Mouse (Mus musculus): ENCODE measurements around the gene Lrrc10b.

Gene Lrrc10b

DNA sequence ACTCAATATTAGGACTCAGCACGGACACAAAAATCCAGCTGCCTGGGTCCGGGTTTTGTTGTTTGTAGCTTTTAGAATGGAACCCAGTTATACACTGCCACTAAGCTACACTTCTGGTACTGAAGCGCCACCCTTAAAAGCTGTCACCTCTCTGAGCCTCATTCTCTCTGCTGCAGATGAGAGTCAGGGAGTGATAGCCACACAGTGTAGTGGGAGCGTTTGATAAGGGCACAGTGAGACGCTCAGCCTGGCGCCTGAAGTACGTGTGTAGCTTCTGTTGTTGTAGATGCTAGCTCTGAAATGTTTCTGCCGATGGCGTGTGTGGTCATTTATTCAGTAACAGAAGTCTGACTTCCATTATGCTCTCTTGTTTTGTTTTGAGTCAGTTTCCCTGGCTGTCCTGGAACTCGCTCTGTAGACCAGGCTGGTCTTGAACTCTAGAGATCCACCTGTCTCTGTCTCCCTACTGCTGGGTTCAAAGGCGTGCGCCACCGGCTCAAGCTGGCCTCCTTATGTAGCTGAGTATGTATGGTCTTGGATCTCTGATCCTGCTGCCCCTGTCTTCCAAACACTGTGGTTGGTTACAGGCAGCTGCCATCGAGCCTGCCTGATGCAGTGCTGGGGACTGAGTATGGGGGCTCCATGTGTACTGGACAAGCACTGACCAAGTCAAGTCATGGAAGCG is 12.4 kb downstream of the Lrrc10b start:
- DNase-seq (ENCODE audit: low read depth, low spot score): no peak

DNA sequence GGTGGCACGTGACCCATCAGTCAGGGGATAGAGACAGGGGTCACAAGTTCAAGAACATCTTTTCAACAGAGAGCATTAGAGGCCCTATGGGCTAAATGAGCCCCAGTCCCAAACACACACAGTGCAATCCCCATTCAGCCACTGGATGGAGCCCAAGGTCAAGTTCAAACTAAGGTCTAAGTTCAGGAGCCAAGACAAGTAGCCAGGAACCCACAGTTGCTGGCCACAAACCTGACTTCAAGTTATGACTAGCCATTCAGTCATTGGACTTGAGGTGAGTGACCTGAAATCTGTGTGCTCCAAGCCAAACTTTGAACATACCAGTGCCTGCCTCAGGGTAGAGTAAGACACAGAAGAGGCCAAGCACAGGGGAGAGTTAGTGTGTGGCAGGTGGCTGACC is 19.8 kb downstream of the Lrrc10b start:
- no peak for DNase-seq (ENCODE audit: low read depth, low spot score)

DNA sequence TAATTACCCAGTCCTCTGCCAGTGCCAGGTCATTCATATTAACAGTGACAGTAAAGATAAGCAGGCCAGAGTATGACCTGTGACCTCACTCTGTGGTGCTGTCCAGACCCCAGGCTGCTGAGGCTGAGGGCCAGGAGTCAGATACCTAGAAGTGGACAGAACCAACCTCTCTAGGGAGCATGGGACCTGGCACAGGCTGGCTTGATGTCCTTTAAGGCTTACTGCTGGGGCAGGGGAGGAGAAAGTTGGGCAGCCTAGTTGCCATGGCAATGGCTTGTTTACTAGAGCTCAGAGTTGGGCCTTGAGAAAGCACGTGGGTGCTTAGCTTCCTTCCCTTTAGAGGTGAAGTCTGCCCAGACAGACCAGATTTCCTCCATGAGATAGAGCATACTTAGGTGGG is 20.5 kb downstream of the Lrrc10b start:
- DNase-seq (ENCODE audit: low read depth, low spot score): no peak

DNA sequence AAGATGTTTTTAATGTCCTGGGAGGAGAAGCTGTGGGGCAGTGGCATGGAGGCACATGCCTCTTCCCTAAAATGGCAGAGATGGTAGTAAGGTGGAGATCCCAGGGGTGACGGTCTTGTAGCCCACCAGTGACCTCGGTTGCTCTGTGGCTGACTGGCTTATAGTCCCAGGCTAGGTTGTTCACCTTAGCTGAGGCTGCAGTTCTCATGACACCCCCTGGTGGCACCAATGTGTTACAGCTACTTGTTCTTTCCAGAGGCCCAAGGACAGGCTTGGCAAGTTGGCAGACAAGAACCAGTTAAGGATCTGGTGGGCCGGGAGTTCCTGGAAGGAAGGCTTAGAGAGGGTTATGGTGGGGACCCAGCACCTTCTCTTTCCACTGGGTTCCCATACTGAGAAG is 21.4 kb downstream of the Lrrc10b start:
- peak; percentile 86 for DNase-seq (ENCODE audit: low read depth, low spot score)

DNA sequence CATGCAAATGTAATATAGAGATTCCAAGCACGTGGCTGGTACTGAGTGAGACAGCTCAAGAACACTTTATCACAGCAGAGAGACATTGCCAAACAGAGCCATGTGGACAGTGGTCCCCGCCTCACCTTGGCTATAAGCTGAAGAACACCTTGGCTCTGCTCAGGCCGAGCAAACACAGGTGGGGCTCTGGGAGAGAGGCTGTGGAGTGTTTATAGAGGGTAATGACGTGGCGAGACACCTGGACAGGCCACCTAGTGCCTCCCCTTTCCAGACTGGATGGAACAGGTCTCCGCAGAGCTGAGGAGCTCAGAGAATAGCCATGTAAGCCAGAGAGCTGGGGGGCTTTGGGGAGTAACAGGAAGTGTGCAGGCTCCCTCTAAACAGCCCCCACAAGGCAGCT is 22.3 kb downstream of the Lrrc10b start:
- DNase-seq (ENCODE audit: low read depth, low spot score): no peak

DNA sequence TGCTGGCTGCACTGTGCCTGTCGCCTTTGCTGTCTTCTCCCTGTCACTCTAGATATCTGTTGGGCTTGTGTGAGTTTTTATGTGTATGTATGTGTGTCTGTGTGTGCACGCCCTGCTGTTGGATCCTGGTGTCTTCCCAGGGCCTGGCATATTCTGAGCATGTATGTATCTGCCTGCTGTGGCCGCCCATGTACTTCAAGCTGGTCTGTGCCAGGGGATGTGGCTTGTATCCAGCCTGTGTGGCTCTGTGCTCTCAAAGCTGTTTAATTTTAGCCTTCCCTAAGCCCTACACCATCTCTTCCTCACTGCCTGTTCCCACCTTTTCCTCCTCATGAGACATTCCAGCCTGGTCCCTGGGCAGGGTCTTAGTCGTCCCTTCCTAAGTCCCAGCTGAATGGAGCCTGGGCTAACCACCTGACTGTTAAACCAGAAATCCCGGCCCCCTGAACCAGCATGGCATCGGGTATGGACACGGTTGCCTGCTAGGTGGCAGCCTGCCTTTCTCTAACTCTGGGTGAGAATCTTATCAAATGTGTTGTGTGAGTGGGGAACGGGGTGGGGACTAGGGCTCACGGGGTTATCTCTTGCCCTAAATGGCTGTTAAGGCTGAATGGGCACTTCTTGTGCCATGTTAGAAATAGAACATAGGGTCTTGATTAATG is 23.3 kb downstream of the Lrrc10b start:
- no peak for DNase-seq (ENCODE audit: low read depth, low spot score)

DNA sequence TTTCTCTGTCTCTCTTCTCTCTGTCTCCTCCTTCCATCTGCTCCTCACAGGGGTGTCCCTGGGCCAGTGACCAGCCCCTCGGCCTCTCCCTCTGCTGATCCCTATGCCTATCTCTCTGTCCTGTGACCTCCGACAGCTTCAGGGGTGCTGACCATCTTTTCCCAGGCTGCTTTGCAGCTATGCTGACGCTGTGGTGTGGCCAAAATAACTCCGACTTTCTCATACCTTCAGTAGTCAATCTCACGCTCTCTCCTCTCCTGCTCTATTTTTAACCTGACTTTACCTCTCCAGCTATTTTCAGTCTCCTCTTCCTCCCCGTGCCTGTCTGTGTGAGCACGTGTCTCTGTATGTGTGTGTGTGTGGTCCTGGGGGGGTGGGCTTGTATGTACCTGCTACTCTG is 24.0 kb downstream of the Lrrc10b start:
- DNase-seq (ENCODE audit: low read depth, low spot score): no peak

DNA sequence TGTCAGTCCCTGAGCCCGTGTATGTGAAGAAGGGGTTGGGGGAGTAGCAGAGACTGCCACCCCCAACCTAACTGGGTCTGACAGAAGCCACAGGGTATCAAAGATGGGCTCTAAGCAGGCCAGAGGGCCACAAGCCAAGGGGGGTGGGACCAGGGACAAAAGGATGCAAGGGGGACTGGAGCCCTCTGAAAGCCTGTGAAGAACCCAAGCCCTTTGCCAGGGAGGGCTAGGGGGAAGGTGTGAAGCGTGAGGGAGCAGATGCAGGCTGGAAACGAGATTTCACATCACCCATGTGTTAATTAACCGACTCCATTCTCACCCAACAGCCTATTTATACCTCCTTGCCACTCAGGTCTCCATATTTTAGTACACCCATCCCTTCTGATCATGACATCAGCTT is 25.4 kb downstream of the Lrrc10b start:
- DNase-seq (ENCODE audit: low read depth, low spot score): no peak

DNA sequence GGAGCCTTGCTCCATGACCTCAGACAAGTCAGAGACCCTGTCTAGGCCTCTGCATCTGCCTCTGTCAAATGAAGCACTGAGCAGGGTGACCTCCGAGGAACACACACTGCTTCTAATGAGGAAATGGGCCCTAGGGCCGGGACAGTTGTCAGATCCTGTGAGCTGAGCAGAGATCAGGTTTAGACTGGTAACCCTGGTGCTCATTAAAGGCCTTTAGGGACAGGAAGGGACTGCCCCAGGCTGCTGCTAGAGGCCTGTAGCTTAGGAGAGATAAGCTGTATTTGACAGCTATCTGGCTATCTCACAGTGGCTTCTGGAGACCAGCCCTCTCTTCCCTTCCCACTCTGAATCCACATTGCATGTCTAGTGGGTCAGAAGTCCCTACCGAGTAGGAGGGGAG is 25.9 kb downstream of the Lrrc10b start:
- DNase-seq (ENCODE audit: low read depth, low spot score): no peak

DNA sequence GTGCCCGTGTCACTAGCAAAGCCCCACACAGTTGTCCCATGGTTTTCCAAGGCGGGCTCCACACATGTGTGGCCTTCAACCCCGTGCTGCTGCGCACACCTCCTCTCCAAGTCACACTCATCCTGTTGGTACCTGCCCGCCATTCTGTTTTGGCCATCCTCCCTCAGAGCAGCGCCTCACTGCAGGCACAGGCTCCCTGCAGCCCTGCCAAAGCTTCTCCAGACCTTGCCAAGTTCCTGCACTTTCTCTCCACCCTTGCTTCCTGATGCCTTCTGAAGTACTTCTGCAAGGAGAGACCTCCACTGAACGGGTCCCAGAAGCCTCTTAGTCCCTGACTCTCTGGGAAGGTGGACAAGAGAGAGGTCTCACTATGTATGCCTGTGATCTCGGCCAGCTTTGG is 27.9 kb downstream of the Lrrc10b start:
- DNase-seq (ENCODE audit: low read depth, low spot score): no peak

DNA sequence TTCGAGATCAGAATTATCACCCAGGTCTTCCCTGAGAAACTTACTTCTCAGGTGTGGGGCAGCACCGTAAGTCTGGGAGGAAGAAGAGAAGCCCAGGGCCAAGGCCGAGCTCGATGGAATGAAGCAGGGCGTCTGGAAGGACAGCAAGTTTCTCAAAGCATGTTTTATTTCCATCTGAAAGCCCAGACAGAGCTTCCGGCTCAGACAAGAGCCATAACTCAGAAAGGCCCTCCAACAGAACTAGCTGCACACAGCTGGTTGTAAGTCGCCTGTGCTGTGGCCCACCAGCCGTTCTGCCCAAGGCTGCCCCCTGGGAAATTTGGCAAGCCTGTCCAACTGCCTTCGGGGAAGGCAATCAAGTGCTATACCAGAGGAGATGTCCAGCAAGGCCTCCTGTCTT is 29.8 kb downstream of the Lrrc10b start:
- no peak for DNase-seq (ENCODE audit: low read depth, low spot score)

DNA sequence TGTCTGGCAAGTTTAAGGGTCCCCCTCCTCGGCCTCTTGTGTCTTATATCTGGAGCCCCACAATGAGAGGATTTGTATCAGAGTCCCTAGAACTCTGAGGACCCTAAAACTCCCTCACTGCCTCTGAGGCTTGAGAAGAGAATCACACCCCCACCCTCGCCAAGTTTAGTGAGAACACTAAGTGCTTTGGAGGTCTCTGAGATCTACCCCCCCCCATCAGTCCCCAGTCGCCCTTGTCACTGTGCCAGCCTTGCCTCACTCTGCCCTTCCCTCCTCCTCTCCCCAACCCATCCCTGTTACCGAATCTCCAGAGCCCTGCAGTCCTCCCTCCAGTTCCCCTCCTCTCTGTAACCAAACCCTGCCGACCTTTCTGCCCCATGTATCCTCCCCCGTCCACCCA is 30.5 kb downstream of the Lrrc10b start:
- DNase-seq (ENCODE audit: low read depth, low spot score): no peak

DNA sequence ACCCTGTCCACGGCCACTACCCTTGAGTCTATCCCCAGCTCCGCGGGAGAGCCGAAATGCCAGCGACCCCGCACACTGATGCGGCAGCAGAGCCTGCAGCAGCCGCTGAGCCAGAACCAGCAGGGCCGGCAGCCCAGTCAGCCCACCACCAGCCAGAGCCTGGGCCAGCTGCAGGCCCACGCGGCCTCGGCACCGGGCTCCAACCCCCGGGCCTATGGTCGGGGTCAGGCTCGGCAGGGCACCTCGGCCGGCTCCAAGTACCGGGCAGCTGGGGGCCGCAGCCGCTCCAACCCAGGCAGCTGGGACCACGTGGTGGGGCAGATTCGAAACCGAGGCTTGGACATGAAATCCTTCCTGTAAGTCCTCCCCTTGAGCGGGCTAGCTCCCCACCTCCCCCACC is 31.0 kb downstream of the Lrrc10b start:
- no peak for DNase-seq (ENCODE audit: low read depth, low spot score)

DNA sequence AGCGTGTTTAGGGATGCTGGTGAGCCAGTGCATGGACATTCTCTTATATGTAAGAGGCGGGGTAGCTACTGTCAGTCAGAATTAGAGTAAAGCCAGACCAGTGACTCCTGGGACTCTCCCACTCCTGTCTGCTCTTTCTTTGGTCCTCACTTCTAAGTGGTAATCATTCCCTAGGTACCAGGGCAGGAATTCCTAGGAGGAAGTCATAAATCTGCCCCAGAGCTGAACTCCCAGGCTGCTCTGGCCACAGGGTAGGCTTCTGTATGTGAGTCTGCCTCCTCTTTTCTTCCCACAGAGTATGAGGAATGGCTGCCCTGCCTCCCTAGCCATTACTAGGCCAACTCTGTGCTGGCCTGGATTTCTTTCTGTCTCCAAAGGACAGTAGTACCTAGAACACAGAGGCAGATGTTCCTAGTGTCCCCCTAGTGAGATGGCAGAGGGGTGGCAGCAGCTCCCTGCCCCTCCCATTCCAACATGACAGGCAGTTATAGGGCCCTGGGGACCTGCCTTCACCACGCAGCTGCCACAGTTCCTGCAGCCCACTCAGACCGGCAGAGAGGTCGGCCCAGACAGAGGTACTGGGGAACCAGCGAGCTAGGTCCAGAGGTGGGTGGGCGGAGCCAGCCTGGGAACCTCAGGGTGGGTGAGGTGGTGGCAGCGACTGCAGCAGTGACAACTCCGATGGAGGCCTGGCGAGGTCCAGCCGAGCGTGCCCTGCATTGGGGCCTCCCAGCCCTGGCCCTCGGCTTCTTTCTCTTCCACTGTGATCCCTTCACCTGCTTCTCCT is 31.6 kb downstream of the Lrrc10b start:
- peak; percentile 69 for DNase-seq (ENCODE audit: low read depth, low spot score)

DNA sequence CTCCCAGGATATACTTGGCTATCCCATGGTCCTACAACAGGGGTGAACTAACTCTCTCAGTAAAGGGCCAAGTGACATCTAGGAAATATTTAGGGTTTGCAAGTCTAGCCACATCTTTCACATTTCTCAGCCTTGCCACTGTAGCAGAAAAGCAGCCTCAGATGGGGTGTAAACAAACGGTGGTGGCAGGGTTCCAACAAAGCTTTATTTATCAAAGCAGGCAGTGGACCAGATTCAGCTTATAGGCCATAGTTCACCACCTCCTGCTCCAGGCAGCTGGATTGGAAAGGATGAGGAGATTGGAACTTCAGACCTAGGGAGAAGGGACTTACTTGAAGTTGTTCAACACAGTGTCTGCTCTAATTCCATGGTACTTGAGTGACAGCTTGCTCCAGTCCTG is 32.5 kb downstream of the Lrrc10b start:
- no peak for DNase-seq (ENCODE audit: low read depth, low spot score)

DNA sequence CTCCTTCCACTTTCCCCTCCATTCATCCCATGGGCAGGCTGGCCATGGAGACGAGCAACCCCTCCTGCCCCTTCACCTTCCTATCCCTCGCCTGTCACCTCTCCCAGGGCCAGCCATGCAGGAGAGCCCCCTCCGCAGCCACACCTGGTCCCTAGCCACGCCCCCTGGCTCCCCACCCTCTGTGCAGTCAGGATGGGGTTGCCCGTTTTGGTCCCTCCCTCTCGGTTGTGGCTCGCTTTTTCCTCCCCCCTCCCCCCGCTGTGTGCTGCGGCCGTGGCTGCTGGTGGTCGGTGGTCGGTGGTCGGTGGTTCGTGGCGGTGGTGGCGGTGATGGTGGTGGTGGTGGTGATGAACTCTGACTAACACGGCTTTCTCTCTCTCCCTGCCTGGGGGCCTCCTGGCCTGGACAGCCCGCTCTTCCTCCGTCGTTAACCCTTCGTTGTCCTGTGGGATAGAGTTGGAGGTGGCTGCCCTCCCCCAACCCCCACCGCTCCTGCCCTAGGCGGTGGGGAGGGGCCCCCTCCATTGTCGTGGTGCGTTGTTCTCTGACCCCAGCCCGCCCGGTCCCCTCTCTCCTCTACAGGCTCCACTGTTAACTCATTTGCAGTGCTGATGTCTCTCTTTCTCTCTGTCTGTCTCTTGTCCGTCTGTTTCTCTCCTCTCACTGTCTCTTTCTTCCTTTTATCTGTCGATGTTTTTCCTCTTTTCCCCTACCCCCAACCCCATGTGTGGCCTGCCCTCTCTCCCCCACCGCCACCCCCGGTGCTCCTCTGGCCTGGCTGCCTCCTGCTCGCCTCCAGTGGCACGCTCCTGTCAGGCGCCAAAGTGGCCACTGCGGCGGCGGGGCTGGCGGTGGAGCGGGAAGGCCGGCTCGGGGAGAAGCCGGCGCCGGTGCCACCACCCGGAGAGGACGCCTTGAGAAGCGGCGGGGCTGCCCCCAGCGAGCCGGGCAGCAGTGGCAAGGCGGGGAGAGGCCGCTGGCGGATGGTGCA is 35.0 kb downstream of the Lrrc10b start:
- DNase-seq (ENCODE audit: low read depth, low spot score): no peak

DNA sequence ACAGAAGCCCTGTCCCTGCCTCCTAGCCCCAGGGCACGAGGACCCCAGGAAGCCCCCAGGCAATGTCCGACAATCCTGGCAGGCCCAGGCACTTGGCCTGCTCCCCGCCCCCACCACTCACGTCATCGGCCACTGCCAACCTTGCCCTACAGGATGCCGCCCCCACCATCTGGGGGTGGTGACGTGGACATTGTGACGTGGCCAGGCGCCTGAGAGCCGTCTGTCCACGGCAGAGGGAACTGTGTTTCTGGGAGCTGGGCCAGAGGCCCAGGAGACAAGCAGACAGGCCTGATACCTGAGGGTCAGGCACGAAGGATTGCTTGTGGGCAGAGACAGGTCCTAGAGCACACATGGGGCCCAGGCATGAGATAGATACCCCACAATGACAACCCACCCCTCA is 39.8 kb downstream of the Lrrc10b start:
- DNase-seq (ENCODE audit: low read depth, low spot score): no peak

DNA sequence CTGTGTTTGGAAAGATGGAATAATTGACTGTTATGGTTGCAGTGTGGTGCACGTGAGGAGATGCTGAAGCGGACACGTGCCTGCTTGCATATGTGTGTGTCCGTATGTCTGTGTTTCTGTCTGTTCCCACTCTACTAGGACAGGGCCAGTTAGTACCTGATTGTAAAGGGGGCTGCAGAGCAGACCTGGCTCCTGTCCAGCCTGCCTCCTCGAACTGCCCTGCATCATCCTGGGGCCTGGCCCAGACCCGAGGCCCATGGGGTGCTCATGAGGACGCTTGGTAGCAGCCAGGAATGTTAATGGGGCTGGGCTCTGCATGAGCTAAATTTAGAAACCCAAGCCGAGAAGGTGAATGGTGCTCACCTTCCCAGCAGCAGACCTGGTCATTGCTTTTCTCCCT is 40.4 kb downstream of the Lrrc10b start:
- DNase-seq (ENCODE audit: low read depth, low spot score): no peak

DNA sequence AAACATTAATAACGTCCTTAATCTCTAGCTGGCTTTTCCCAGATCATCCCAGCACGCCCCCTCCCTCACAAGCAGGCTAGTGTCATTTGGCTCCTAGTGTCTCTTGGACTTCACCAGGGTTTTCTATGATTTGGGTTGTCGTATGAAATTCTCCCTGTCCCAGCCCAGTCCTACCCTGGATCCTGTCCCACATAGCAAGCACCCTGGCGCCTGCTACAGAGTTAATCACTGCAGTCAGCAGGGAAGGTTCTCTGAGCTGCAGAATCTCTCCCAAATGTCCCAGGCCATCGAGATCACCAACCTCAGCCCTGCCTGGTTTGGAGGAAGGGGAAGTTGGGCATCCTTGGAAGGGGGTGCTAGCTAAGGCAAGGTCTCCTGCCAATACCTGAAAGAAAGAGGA is 41.8 kb downstream of the Lrrc10b start:
- no peak for DNase-seq (ENCODE audit: low read depth, low spot score)

DNA sequence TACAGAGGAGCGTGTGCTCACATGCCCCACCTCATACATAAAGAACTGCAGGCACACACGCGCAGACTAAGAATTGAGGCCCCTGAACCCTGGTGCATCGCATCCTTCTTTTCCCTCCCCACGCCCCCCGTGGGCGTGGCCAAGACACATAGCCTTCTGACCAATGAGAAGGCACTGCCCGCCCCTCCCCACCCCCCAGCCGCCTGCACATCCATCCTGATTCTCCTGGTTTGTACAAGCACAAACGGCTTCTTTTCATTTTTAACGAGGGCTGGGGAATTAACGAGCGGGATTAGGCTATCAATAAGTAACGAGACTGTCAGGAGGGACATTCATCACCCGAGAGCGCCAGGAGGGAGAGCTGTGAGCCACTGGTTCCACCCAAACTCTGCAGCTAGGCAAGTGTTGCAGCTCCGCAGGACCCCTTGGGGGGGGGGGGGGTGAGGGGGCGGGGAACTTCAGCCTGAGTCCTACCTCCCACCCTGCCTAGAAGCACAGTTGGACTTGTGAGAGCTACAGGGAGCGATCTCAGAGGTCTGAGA is 43.5 kb downstream of the Lrrc10b start:
- peak; percentile 95 for DNase-seq (ENCODE audit: low read depth, low spot score)

All from mesoderm, embryonic 11.5 days (tissue).